Mouse (Mus musculus) mouse embryonic stem cell (cell line): ENCODE data around the gene Hist1h4c.

Experiments
- in situ Hi-C, 2 experiments: fragments of 300-500 bp; cut with MboI; formaldehyde crosslinking; loops; 1 replicate in 1 of 2; 3 replicates in 1 of 2; pipeline ENCODE4 v1.14.3; 2019 to 2020; ENCODE audit warnings: low sequenced_read_pairs in 2 of 2, low pct_unique_long_range_greater_than_20kb in 1 of 2, mixed read lengths in 1 of 2; ENCODE audit not compliant: unreplicated experiment in 1 of 2

The Hist1h4c gene

DNA sequence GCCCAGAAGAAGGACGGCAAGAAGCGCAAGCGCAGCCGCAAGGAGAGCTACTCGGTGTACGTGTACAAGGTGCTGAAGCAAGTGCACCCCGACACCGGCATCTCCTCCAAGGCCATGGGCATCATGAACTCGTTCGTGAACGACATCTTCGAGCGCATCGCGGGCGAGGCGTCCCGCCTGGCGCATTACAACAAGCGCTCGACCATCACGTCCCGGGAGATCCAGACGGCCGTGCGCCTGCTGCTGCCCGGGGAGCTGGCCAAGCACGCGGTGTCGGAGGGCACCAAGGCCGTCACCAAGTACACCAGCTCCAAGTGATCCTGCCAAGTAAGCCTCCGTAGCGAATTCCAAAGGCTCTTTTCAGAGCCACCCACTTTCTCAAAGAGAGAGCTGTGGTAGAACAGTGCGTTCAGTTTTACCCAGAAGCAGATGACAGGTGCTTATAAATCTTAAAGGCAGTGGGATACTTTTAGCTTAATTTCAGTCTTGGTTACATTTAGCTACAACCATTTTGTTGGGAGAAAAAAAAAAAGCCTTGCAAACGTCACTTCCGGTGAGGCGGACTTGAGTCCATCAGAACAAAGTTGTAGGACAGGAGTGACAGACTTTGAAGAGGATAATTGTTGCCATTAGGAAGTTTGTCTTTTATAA is 13.8 kb downstream of the Hist1h4c start:
- in situ Hi-C loops: loop anchor here (10.0 kb wide), 2 partner anchors 50 to 60 kb away; partner anchors contain the start of genes Hist1h1c (in 1 of the 2), Hist1h1e (in 1 of the 2) and Hist1h2be (in 1 of the 2)

DNA sequence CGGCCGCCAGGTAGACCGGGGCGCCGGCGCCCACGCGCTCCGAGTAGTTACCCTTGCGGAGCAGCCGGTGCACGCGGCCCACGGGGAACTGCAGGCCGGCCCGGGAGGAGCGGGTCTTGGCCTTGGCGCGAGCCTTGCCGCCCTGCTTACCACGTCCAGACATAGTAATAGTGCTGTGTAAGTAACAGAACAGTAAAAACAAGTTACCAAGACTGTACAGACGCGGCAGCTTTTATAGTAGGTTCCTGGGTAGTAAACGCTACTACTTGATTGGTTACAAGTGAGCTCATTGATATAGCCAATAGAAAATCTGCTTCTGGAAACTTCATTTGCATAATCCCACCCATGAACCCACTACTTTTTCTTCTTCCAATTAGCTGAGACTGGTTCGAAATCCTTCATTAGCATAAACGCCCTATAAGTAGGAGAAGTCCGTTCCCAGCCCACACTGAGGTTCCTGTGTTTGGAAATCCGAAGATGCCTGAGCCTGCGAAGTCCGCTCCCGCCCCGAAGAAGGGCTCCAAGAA is 14.4 kb downstream of the Hist1h4c start, which contains the start of the genes Hist1h2ac and Hist1h2bc:
Gene Hist1h2ac (minus strand): TSS at position 194 of the 527 bp plus-strand sequence.
Gene Hist1h2bc (plus strand): TSS at position 445 of the 527 bp plus-strand sequence.
- in situ Hi-C loops: loop anchor here (10.0 kb wide), 2 partner anchors 51 to 59 kb away; partner anchors contain the start of genes Hist1h1c (in 1 of the 2), Hist1h1e (in 1 of the 2) and Hist1h2be (in 1 of the 2)

DNA sequence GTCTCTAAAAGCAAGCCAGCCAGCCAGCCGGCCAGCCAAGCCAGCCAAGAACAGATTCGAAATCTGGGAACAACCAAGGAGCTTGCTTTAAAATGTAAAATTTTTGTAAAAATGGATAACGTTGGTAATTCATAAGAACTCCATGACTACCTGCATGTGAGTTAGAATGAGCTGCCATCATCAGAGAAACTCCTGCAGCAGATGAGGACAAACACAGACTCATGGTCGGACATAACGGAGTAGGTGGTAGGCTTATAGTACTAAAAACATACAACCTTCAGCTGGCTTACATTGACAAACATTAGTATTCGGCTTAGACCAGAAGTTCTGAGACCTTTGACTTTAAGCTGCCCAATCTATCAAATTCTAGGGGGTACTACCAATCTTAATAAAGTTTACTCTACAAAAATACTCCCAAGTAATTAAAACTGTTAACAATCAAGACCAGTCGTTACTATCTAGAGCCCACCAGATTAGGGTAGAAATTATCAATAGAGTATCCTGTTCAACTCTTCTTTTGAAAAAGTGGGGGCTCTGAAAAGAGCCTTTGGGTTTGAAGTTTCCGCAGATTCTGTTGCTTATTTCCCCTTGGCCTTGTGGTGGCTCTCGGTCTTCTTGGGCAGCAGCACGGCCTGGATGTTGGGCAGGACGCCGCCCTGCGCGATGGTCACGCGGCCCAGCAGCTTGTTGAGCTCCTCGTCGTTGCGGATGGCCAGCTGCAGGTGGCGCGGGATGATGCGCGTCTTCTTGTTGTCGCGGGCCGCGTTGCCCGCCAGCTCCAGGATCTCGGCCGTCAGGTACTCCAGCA is 15.1 kb downstream of the Hist1h4c start:
- in situ Hi-C loops: loop anchor here (10.0 kb wide), 2 partner anchors 52 to 58 kb away; partner anchors contain the start of genes Hist1h1c (in 1 of the 2), Hist1h1e (in 1 of the 2) and Hist1h2be (in 1 of the 2)

DNA sequence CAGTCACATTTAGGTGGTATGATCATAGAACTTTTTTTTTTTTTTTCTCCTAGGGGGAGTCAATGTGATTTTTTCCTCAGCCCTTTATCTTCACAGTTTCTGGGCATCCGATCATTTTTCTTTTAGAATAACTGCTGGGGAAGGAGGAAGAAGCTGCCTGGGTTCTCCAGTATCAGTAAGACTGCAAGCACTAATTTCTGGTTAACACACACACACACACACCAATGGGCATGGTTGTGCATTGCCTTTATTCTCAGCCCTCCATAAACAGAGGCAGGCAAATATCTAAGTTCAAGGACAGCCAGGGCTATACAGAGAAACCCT is 15.7 kb downstream of the Hist1h4c start:
- in situ Hi-C loops: loop anchor here (10.0 kb wide), 2 partner anchors 52 to 58 kb away; partner anchors contain the start of genes Hist1h1c (in 1 of the 2), Hist1h1e (in 1 of the 2) and Hist1h2be (in 1 of the 2)

DNA sequence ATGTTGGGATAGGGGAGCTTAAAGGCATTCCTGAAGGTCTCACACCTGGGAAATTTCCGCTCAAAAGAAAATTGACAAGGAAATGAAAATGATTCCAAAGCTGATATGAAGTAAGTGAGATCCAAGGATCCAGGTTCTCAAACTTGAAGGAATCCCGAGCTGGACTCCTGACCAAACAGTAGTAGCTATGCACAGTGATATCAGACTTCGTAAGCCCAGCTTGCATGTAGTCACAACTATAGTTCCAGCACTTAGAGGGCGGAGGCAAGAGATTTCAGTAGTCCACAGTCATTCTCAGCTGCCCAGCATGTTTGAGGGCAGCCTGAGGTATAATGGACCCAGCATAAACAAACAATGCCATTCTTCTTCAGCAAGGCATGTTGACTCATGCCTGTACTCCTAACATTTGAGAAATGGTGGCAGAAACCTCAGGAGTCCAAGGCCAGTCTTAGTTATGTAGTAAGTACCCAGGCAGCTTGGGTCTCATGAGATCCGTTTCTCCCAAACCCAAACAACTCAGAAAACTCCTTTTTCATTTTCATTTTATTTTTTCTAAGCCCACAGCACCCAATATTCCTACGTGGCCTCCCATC is 16.2 kb downstream of the Hist1h4c start:
- in situ Hi-C loops: loop anchor here (10.0 kb wide), 2 partner anchors 53 to 57 kb away; partner anchors contain the start of genes Hist1h1c (in 1 of the 2), Hist1h1e (in 1 of the 2) and Hist1h2be (in 1 of the 2)

DNA sequence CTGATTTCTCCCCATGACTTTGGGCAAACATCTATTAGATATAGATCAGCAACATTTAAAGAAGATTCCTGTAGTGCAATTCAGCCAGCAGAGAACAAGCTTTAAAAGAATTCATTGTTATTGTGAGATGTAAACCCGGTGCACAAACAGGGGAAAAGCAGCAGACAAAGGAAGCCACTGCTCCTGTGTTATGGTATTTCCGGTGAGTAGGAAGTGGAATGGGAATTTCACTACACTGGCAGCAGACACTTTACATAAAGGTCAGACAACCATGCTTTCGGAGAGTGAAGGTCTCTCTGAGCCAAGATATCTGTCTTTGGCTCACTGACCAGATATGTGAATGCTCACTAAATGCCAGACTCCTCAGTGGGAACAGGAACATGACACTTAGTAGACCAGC is 35.7 kb downstream of the Hist1h4c start:
- in situ Hi-C loops: no loop called here

DNA sequence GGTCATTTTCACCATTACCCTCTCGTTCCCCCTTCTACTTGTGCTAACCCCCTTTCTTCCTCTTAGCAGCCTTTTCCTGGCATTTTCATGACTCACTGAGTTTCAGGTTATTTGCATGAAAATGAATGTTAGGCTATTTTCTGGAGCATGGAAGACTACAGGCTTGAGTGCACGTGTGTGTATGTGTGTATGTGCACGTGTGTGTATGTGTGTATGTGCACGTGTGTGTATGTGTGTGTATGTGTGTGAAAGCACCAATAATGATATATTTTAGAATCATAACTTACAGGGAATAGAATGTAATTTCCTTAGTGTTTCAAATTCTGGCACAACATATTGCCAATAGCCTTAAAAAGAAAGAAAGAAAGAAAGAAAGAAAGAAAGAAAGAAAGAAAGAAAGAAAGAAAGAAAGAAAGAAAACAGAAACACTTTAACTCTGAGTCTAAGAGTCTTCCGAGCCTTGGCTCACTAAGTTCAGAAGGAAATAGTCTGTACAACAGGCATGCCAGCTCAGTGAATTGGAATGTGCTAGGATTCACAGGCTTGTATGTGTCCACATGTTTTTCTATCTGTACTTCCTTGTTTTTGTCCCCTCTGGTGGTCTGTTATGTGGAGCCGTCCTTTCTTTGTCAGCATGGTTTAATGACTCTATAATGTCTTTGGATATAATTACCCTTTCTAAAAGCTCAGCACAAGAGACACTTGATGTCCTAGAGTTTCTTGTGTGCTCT is 38.5 kb downstream of the Hist1h4c start:
- in situ Hi-C loops: no loop called here
